ENCODE assay signal across 10 mouse cellular contexts in the genomic region with DNA sequence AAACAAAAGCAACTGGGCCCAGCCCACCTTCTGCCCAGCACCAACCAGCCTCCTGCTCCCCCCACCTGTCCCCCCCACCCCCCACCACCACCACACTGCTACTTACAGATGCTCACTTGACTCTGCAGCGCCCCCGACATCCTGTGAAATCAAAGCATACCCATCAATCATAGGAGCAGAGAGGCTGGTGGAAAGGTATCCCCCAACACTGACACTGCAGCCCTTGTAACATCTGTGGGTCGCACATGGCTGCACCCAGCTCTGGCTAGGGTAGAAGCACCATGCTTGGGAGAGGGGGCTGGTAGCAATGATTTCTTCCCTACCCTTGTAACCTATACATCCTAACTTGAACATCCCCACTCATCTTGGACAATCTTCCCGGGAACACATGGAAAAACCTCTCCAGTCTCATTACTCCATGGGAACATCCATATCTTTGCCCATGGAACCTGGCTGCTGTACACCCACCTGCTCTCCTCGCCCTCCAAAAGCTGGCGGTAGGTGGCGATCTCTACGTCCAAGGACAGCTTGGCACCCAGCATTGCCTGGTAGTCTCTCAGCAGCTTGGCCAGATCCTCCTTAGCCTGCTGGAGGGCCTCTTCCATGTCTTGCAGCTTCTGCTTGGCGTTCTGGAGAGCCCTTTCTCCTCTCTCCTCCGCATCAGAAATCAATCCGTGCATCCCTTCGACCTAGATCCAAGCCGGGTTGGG. TPM values are rescaled to one million over a fixed set of nuclear protein-coding genes. Genes with fewer than 3 reads are reported as not detected.
DNase-seq lines count a peak whose midpoint lies in the region; ATAC-seq and TF ChIP-seq lines count a peak whose summit lies in the region.
"Had no signal": no experiment of that assay in that cellular context is flagged by ENCODE, and none has a peak within 500 bp of the region (broad histone marks: within the 10 kb centered on the region; RNA-seq: fewer than 3 reads in every experiment).

No protein-coding gene starts in this region.

- DNase-seq in liver, adult 2 months (ENCODE audit: extremely low read depth, low read depth, low spot score), result no peak
- no peak for DNase-seq in liver
- peak; percentile 39 for DNase-seq in retina, embryonic 14.5 days (ENCODE audit: low spot score)
- no peak for DNase-seq in frontal cortex, postnatal 25 days (ENCODE audit: low spot score in 2 of 2)
- DNase-seq in ovary, postnatal 14 days (ENCODE audit: low spot score), result no peak
- no peak for DNase-seq in left cerebral cortex, adult 2 months (ENCODE audit: extremely low spot score in 1 of 2, low spot score in 2 of 2)

- peak; percentile 20; the same call in 1 of the 2 replicates for TF ChIP-seq CTCF in liver, adult 2 months (IDR thresholded peaks at IDR 0.05; ENCODE audit: low read depth, low read length)
- TF ChIP-seq CTCF in embryonic fibroblast, embryonic 13.5 days (IDR thresholded peaks at IDR 0.05; ENCODE audit: borderline replicate concordance, insufficient read depth, low read length), result 0 out of 2 replicates have a peak, but pooled peaks have one; percentile 22
- TF ChIP-seq CTCF in left cerebral cortex, adult 2 months (IDR thresholded peaks at IDR 0.05), result no peak; the same call in 1 of the 2 replicates

- TF ChIP-seq POLR2A in liver, adult 2 months (IDR thresholded peaks at IDR 0.05; ENCODE audit: extremely low read depth, insufficient read depth, low read length), result no peak
- TF ChIP-seq POLR2A in embryonic fibroblast, embryonic 13.5 days (IDR thresholded peaks at IDR 0.05; ENCODE audit: low read depth, low read length), result no peak

- intact Hi-C loops in left cerebral cortex, adult 2 months (cut with DNase I), result loop anchor here (5.0 kb wide), 1 partner anchor 112 kb away; no protein-coding TSS in a partner anchor

- no peaks in the 10 kb centered on the region for H3K79me2 ChIP-seq in liver, adult 2 months (ENCODE audit: control insufficient read depth, insufficient read depth, low read length)

- H3K4me2 ChIP-seq in kidney, embryonic 14.5 days (replicated peaks; ENCODE audit: low read depth, low read length), result peak overlapping the region; percentile 54

- 52% methylated on average over 13 of the region's 13 CpGs for WGBS in liver, adult 2 months
- WGBS in kidney, embryonic 14.5 days, result 59% methylated on average over 13 of the region's 13 CpGs

- no peaks in the 10 kb centered on the region for H3K36me3 ChIP-seq in liver, adult 2 months (ENCODE audit: control insufficient read depth, insufficient read depth, low read length)
- no peaks in the 10 kb centered on the region for H3K36me3 ChIP-seq in kidney, embryonic 14.5 days (ENCODE audit: control insufficient read depth, insufficient read depth, low read length)

- H3K27ac ChIP-seq in liver, adult 2 months (replicated peaks; ENCODE audit: insufficient read depth, low read depth, low read length), result no peak overlapping the region
- no peak overlapping the region for H3K27ac ChIP-seq in embryonic fibroblast, embryonic 13.5 days (ENCODE audit: insufficient read depth, low read length)
- no peak overlapping the region for H3K27ac ChIP-seq in kidney, embryonic 14.5 days (ENCODE audit: low read depth, low read length)
- H3K27ac ChIP-seq in left cerebral cortex, adult 2 months, result no peak overlapping the region

- no peak overlapping the region for H3K4me3 ChIP-seq in liver, adult 2 months (ENCODE audit: insufficient read depth, low read depth, low read length)
- no peak overlapping the region for H3K4me3 ChIP-seq in embryonic fibroblast, embryonic 13.5 days (ENCODE audit: insufficient read depth, low read length)
- H3K4me3 ChIP-seq in kidney, embryonic 14.5 days (ENCODE audit: low read length), result no peak overlapping the region
- no peak overlapping the region for H3K4me3 ChIP-seq in left cerebral cortex, adult 2 months

- H3K9ac ChIP-seq in liver, adult 2 months (ENCODE audit: low read depth, low read length), result no peak overlapping the region
- H3K9ac ChIP-seq in kidney, embryonic 14.5 days (ENCODE audit: low read depth, low read length), result no peak overlapping the region

- no peaks in the 10 kb centered on the region for H3K4me1 ChIP-seq in liver, adult 2 months (ENCODE audit: control insufficient read depth, insufficient read depth, low read length)
- H3K4me1 ChIP-seq in embryonic fibroblast, embryonic 13.5 days (ENCODE audit: control insufficient read depth, insufficient read depth, low read length), result 0 out of 2 replicates have a peak, but pooled peaks cover 2% of the 10 kb centered on the region
- H3K4me1 ChIP-seq in kidney, embryonic 14.5 days (ENCODE audit: control insufficient read depth, insufficient read depth, low read length), result peaks cover 6% of the 10 kb centered on the region; the same call in 1 of the 2 replicates

- peak; percentile 55; the same call in 1 of the 2 replicates for ATAC-seq in kidney, embryonic 14.5 days (ENCODE audit: low FRiP score, low TSS enrichment)

- peaks cover 22% of the 10 kb centered on the region; the same call in 1 of the 2 replicates for H3K27me3 ChIP-seq in liver, adult 2 months (ENCODE audit: control insufficient read depth, insufficient read depth, low read length)
- H3K27me3 ChIP-seq in kidney, embryonic 14.5 days (ENCODE audit: control insufficient read depth, insufficient read depth, low read length), result peaks cover 12% of the 10 kb centered on the region

- H3K9me3 ChIP-seq in kidney, embryonic 14.5 days (ENCODE audit: control insufficient read depth, low read length), result no peaks in the 10 kb centered on the region

RNA-seq across cellular contexts. Expression of gene Krt77, which starts 8.9 kb away (rescaled TPM):
- total RNA-seq in liver, adult 2 months (2014; rRNA removed), result not detected in 2 replicates
- polyA plus RNA-seq in liver, adult 2 months (2012; rRNA removed), result not detected in 2 replicates
- not detected in 2 replicates for polyA plus RNA-seq in embryonic fibroblast, embryonic 13.5 days (2011; ENCODE audit: insufficient read length, low read depth, missing spikeins)
- polyA plus RNA-seq in kidney, embryonic 14.5 days (2014; fragmentation: Nextera tagmentation; extraction: Ambion mirVana), result 0.06 TPM in 1 of 2 replicates, not detected in the other
- total RNA-seq in left cerebral cortex, adult 2 months (2021), result 10 to 100 TPM; 11.4 to 13.8 TPM

RNA-seq across cellular contexts. Expression of gene Krt1, which starts 10.0 kb away (rescaled TPM):
- not detected in 2 replicates for total RNA-seq in liver, adult 2 months (2014; rRNA removed)
- not detected in 2 replicates for polyA plus RNA-seq in liver, adult 2 months (2012; rRNA removed)
- polyA plus RNA-seq in embryonic fibroblast, embryonic 13.5 days (2011; ENCODE audit: insufficient read length, low read depth, missing spikeins), result not detected in 2 replicates
- 0.93 and 1.8 TPM in 2 replicates for polyA plus RNA-seq in kidney, embryonic 14.5 days (2014; fragmentation: Nextera tagmentation; extraction: Ambion mirVana)
- total RNA-seq in left cerebral cortex, adult 2 months (2021), result 1 to 10 TPM; 1.8 to 2.3 TPM
- polyA plus RNA-seq: testis, adult 2 months had no signal

RNA-seq across cellular contexts. Expression of gene Krt76, which starts 32.1 kb away (rescaled TPM):
- not detected in 2 replicates for total RNA-seq in liver, adult 2 months (2014; rRNA removed)
- polyA plus RNA-seq in liver, adult 2 months (2012; rRNA removed), result not detected in 2 replicates
- not detected in 2 replicates for polyA plus RNA-seq in embryonic fibroblast, embryonic 13.5 days (2011; ENCODE audit: insufficient read length, low read depth, missing spikeins)
- polyA plus RNA-seq in kidney, embryonic 14.5 days (2014; fragmentation: Nextera tagmentation; extraction: Ambion mirVana), result not detected in 2 replicates
- not detected for total RNA-seq in left cerebral cortex, adult 2 months (2021)
- total RNA-seq: left cerebral cortex, postnatal 14 days had no signal

RNA-seq across cellular contexts. Expression of gene Krt2, which starts 42.6 kb away (rescaled TPM):
- not detected in 2 replicates for total RNA-seq in liver, adult 2 months (2014; rRNA removed)
- not detected in 2 replicates for polyA plus RNA-seq in liver, adult 2 months (2012; rRNA removed)
- not detected in 2 replicates for polyA plus RNA-seq in embryonic fibroblast, embryonic 13.5 days (2011; ENCODE audit: insufficient read length, low read depth, missing spikeins)
- not detected in 2 replicates for polyA plus RNA-seq in kidney, embryonic 14.5 days (2014; fragmentation: Nextera tagmentation; extraction: Ambion mirVana)
- 1 to 10 TPM in 1 of 2 experiments, under 1 TPM in 1; 0.20 to 1.1 TPM for total RNA-seq in left cerebral cortex, adult 2 months (2021)
- polyA plus RNA-seq: testis, adult 2 months had no signal

RNA-seq across cellular contexts. Expression of gene Krt73, which starts 58.4 kb away (rescaled TPM):
- not detected in 2 replicates for total RNA-seq in liver, adult 2 months (2014; rRNA removed)
- not detected in 2 replicates for polyA plus RNA-seq in liver, adult 2 months (2012; rRNA removed)
- not detected in 2 replicates for polyA plus RNA-seq in embryonic fibroblast, embryonic 13.5 days (2011; ENCODE audit: insufficient read length, low read depth, missing spikeins)
- polyA plus RNA-seq in kidney, embryonic 14.5 days (2014; fragmentation: Nextera tagmentation; extraction: Ambion mirVana), result not detected in 2 replicates
- 1 to 10 TPM; 1.0 to 1.2 TPM for total RNA-seq in left cerebral cortex, adult 2 months (2021)
